Mouse (Mus musculus) erythroblast, embryonic 14.5 days (primary cell): ENCODE measurements at regions not wholly inside any gene's neighbourhood (a gene's known extent, or its start where the extent isn't known, plus 50 kb on each side); places are given as distances from the start of the nearest gene placed in this dataset.

ENCODE experiments used
- GATA1 ChIP-seq: IDR thresholded peaks from 2 replicates; pipeline ENCODE4 v1.6.1; 2012; ENCODE audit warnings: low read length, inconsistent platforms, mixed read lengths
- TAL1 ChIP-seq: IDR thresholded peaks from 3 replicates; pipeline ENCODE4 v1.6.1; 2012; ENCODE audit warnings: low read length, inconsistent platforms, mixed read lengths

GRCm38 (mm10) chr12:16012081-16012480 is 195.4 kb upstream of the Trib2 start:
- TF ChIP-seq GATA1 (no peak), TAL1 (no peak)
